Mouse (Mus musculus): Measurements from ENCODE around the gene Pdxdc1. TPM values are rescaled to one million over a fixed set of nuclear protein-coding genes. Genes with fewer than 3 reads are reported as not detected.
"Not testable (repeated sequence)": the region's sequence is repeated elsewhere in the genome, so short reads cannot be mapped to it uniquely, and the experiment has no call there.

The Pdxdc1 gene
- polyA plus RNA-seq, 1 experiment: 36.0 TPM

DNA sequence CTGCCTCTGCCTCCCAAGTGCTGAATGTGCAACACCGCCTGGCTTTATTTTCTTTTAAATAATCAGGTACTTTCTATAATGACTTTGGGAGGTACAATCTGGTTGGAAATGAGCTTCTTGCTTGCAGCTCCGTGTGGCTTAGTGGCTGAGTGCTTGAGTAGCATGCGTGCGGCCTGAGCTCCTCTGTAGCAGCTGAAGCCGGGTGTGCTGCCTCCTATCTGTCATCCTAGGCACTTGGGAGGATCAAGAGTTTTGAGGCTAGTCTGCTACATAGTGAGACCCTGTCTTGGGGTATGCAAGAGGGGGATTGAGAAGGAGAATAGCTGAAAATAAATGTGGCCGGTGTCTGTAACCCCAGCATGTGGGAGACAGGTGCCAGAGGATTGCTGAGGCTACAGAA, 90.8 kb downstream of the Pdxdc1 start:
- Histone ChIP-seq H3ac (ENCODE audit: control insufficient read depth, insufficient read length, low read depth) (no peak overlapping the region), H3K4me3 (ENCODE audit: insufficient read depth, poor library complexity, severe bottlenecking) (no peak overlapping the region), H3K79me3 (ENCODE audit: low read depth) (no peaks in the 10 kb centered on the region), H3K79me2 (ENCODE audit: control insufficient read depth, insufficient read depth) (no peaks in the 10 kb centered on the region), H3K36me3 (ENCODE audit: control insufficient read depth, insufficient read depth) (peaks cover 72% of the 10 kb centered on the region), H3K27me3 (ENCODE audit: control insufficient read depth, insufficient read depth, insufficient read length) (no peaks in the 10 kb centered on the region)
- no peak for TF ChIP-seq USF1 (IDR thresholded peaks at IDR 0.05; ENCODE audit: low read depth)
- no peak for TF ChIP-seq MYOD1 (IDR thresholded peaks at IDR 0.05; ENCODE audit: control insufficient read depth, insufficient read length, low read depth)
- no peak for TF ChIP-seq CEBPB (IDR thresholded peaks at IDR 0.05; ENCODE audit: low read depth)
- no peak for TF ChIP-seq CTCF (IDR thresholded peaks at IDR 0.05; ENCODE audit: control insufficient read depth, insufficient read depth, insufficient read length)
- TF ChIP-seq MAX (IDR thresholded peaks at IDR 0.05): no peak
- TF ChIP-seq FOSL1 (IDR thresholded peaks at IDR 0.05; ENCODE audit: insufficient read depth, low read length, poor library complexity, severe bottlenecking): no peak
- no peak for TF ChIP-seq MYOG (IDR thresholded peaks at IDR 0.05; ENCODE audit: control insufficient read depth, extremely low read depth, insufficient read length)

DNA sequence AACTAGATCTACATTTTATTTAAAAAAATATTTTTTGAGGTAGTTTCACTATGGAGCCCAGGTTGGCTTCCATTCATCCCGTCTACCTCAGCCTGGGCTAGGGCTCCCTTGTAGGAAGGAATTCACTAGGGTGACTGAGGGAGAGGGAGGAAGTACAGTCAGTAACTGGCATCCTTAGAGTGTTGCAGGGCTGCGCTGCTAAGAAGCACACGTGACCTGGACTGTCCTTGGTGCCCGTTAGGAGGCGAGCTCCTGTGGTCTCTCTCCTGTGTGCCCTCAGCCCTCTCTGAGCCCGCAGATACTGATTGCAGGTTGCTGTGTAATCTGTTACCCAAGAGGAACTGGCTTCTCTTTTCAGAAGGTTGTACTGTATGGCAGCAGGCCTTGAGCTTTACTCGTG, 94.5 kb downstream of the Pdxdc1 start:
- H3K27me3 ChIP-seq (ENCODE audit: control insufficient read depth, insufficient read depth, insufficient read length): no peaks in the 10 kb centered on the region
- TF ChIP-seq CTCF (IDR thresholded peaks at IDR 0.05; ENCODE audit: control insufficient read depth, insufficient read depth, insufficient read length) (no peak), MYOG (IDR thresholded peaks at IDR 0.05; ENCODE audit: control insufficient read depth, extremely low read depth, insufficient read length) (no peak), CEBPB (IDR thresholded peaks at IDR 0.05; ENCODE audit: low read depth) (no peak), USF1 (IDR thresholded peaks at IDR 0.05; ENCODE audit: low read depth) (no peak), MYOD1 (IDR thresholded peaks at IDR 0.05; ENCODE audit: control insufficient read depth, insufficient read length, low read depth) (no peak), MAX (IDR thresholded peaks at IDR 0.05) (no peak)
- no peak overlapping the region for H3ac ChIP-seq (ENCODE audit: control insufficient read depth, insufficient read length, low read depth)
- peaks cover 91% of the 10 kb centered on the region for H3K36me3 ChIP-seq (ENCODE audit: control insufficient read depth, insufficient read depth)
- no peak overlapping the region for H3K4me3 ChIP-seq (ENCODE audit: insufficient read depth, poor library complexity, severe bottlenecking)
- peaks cover 4% of the 10 kb centered on the region for H3K79me3 ChIP-seq (ENCODE audit: low read depth)
- H3K79me2 ChIP-seq (ENCODE audit: control insufficient read depth, insufficient read depth): peaks cover 13% of the 10 kb centered on the region

DNA sequence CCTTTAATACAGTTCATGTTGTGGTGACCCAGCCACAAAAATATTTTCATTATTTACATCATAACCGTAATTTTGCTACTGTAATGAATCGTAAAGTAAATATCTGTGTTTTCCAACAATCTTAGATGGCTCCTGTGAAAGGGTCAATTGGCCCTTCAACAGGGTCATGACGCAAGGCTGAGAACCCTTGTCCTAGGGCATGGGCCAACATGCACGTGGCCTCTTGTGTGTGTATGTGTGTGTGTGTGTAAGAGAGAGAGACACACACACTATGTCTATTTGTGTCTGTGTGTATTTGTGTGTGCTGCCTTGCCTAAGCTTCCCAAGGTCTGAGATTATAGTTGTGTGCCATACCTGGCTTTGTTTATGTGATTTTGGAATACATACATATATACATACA, 95.3 kb downstream of the Pdxdc1 start:
- H3K36me3 ChIP-seq (ENCODE audit: control insufficient read depth, insufficient read depth): peaks cover 91% of the 10 kb centered on the region
- H3K79me2 ChIP-seq (ENCODE audit: control insufficient read depth, insufficient read depth): peaks cover 13% of the 10 kb centered on the region
- no peaks in the 10 kb centered on the region for H3K27me3 ChIP-seq (ENCODE audit: control insufficient read depth, insufficient read depth, insufficient read length)
- peaks cover 4% of the 10 kb centered on the region for H3K79me3 ChIP-seq (ENCODE audit: low read depth)
- H3ac ChIP-seq (ENCODE audit: control insufficient read depth, insufficient read length, low read depth): no peak overlapping the region
- H3K4me3 ChIP-seq (ENCODE audit: insufficient read depth, poor library complexity, severe bottlenecking): no peak overlapping the region
- TF ChIP-seq MAX (IDR thresholded peaks at IDR 0.05) (no peak), USF1 (IDR thresholded peaks at IDR 0.05; ENCODE audit: low read depth) (no peak), CTCF (IDR thresholded peaks at IDR 0.05; ENCODE audit: control insufficient read depth, insufficient read depth, insufficient read length) (no peak), MYOG (IDR thresholded peaks at IDR 0.05; ENCODE audit: control insufficient read depth, extremely low read depth, insufficient read length) (no peak), MYOD1 (IDR thresholded peaks at IDR 0.05; ENCODE audit: control insufficient read depth, insufficient read length, low read depth) (no peak)

DNA sequence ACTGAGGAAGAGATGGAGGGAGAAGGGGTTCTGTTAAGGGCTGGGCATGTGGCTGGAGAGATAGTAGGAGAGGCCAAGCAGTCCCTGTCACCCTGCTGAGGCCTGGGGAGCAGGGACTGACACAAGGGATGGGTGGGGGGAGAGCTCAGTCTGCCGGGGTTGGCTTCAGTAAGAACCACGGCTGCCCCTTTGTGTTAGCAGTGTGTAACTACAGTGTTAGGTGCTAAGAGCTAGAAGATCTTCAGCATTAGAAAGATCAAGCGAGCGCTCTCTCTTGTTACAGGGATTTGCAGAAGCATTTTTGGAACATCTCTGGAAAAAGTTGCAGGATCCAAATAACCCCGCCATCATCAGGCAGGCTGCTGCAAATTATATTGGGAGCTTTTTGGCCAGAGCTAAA, 98.3 kb downstream of the Pdxdc1 start:
- H3ac ChIP-seq (ENCODE audit: control insufficient read depth, insufficient read length, low read depth): no peak overlapping the region
- H3K79me3 ChIP-seq (ENCODE audit: low read depth): peaks cover 4% of the 10 kb centered on the region
- TF ChIP-seq CTCF (IDR thresholded peaks at IDR 0.05; ENCODE audit: control insufficient read depth, insufficient read depth, insufficient read length) (no peak), FOSL1 (IDR thresholded peaks at IDR 0.05; ENCODE audit: insufficient read depth, low read length, poor library complexity, severe bottlenecking) (no peak), MYOD1 (IDR thresholded peaks at IDR 0.05; ENCODE audit: control insufficient read depth, insufficient read length, low read depth) (no peak), MAX (IDR thresholded peaks at IDR 0.05) (no peak), MYOG (IDR thresholded peaks at IDR 0.05; ENCODE audit: control insufficient read depth, extremely low read depth, insufficient read length) (no peak)
- no peak overlapping the region for H3K4me3 ChIP-seq (ENCODE audit: insufficient read depth, poor library complexity, severe bottlenecking)
- H3K79me2 ChIP-seq (ENCODE audit: control insufficient read depth, insufficient read depth): peaks cover 13% of the 10 kb centered on the region
- peaks cover 83% of the 10 kb centered on the region for H3K36me3 ChIP-seq (ENCODE audit: control insufficient read depth, insufficient read depth)
- no peaks in the 10 kb centered on the region for H3K27me3 ChIP-seq (ENCODE audit: control insufficient read depth, insufficient read depth, insufficient read length)

DNA sequence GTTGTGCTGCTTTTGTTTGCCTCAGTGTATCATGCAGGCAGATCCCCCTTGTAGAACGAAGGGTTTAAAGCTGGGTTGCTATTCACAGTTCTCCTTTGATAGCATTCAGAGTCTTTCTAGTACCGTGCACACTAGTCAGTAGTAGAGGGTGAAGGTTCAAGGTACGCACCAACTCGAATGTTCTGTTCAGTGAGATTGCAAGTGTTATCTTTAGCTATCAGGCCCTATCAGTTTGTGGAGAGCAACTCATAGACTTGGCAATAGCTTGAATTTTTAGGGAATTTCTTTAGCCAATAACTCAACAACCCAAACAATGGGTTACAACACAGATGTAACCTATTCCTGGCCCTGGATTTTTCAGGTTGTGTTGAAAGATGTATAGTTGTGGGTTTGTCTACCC, 101.7 kb downstream of the Pdxdc1 start:
- TF ChIP-seq CTCF (IDR thresholded peaks at IDR 0.05; ENCODE audit: control insufficient read depth, insufficient read depth, insufficient read length) (no peak), FOSL1 (IDR thresholded peaks at IDR 0.05; ENCODE audit: insufficient read depth, low read length, poor library complexity, severe bottlenecking) (no peak), MAX (IDR thresholded peaks at IDR 0.05) (no peak), MYOG (IDR thresholded peaks at IDR 0.05; ENCODE audit: control insufficient read depth, extremely low read depth, insufficient read length) (no peak), CEBPB (IDR thresholded peaks at IDR 0.05; ENCODE audit: low read depth) (no peak)
- Histone ChIP-seq H3K4me3 (ENCODE audit: insufficient read depth, poor library complexity, severe bottlenecking) (no peak overlapping the region), H3K79me2 (ENCODE audit: control insufficient read depth, insufficient read depth) (peaks cover 13% of the 10 kb centered on the region), H3K36me3 (ENCODE audit: control insufficient read depth, insufficient read depth) (peaks cover 79% of the 10 kb centered on the region), H3K79me3 (ENCODE audit: low read depth) (peaks cover 4% of the 10 kb centered on the region), H3K27me3 (ENCODE audit: control insufficient read depth, insufficient read depth, insufficient read length) (no peaks in the 10 kb centered on the region), H3ac (ENCODE audit: control insufficient read depth, insufficient read length, low read depth) (no peak overlapping the region)

DNA sequence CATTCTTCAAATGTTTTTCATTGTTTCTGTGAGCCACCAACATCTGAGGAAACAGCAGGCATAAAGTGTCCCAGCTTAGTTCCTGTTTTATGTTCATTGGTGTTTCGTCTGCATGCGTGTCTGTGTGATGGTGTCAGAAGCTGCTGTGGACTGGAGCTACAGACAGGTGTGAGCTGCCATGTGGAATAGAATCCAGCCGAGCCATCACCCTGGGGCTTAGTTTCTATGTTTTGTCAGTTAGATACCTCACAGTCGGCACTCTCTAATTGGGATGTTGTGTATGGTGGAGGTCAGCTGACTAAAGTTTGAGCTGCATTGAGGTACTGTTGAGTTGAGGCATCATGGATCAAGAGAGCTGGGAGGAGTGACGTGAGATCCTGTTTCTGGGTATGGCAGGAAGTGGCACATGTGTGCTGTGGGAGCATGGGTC, 106.2 kb downstream of the Pdxdc1 start:
- H3K79me3 ChIP-seq (ENCODE audit: low read depth): no peaks in the 10 kb centered on the region
- no peaks in the 10 kb centered on the region for H3K79me2 ChIP-seq (ENCODE audit: control insufficient read depth, insufficient read depth)
- no peak overlapping the region for H3ac ChIP-seq (ENCODE audit: control insufficient read depth, insufficient read length, low read depth)
- no peaks in the 10 kb centered on the region for H3K27me3 ChIP-seq (ENCODE audit: control insufficient read depth, insufficient read depth, insufficient read length)
- no peak overlapping the region for H3K4me3 ChIP-seq (ENCODE audit: insufficient read depth, poor library complexity, severe bottlenecking)
- no peak for TF ChIP-seq CTCF (IDR thresholded peaks at IDR 0.05; ENCODE audit: control insufficient read depth, insufficient read depth, insufficient read length)
- no peak for TF ChIP-seq MAX (IDR thresholded peaks at IDR 0.05)
- TF ChIP-seq CEBPB (IDR thresholded peaks at IDR 0.05; ENCODE audit: low read depth): no peak
- TF ChIP-seq MYOD1 (IDR thresholded peaks at IDR 0.05; ENCODE audit: control insufficient read depth, insufficient read length, low read depth): no peak
- TF ChIP-seq FOSL1 (IDR thresholded peaks at IDR 0.05; ENCODE audit: insufficient read depth, low read length, poor library complexity, severe bottlenecking): no peak
- TF ChIP-seq USF1 (IDR thresholded peaks at IDR 0.05; ENCODE audit: low read depth): no peak
- no peak for TF ChIP-seq MYOG (IDR thresholded peaks at IDR 0.05; ENCODE audit: control insufficient read depth, extremely low read depth, insufficient read length)
- peaks cover 78% of the 10 kb centered on the region for H3K36me3 ChIP-seq (ENCODE audit: control insufficient read depth, insufficient read depth)

DNA sequence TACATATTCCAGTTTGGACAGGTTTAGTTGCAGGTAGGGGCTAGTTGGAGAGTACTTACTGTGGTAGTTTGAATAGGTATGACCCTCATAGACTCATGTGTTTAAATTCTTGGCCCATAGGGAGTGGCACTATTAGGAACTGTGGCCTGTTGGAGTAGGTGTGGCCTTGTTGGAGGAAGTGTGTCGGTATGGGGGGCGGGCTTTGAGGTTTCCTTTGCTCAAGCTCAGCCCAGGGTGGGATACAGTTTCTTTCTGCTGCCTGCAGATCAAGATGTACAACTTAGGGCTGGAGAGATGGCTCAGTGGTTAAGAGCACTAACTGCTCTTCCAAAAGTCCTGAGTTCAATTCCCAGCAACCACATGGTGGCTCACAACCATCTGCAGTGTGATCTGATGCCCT, 109.5 kb downstream of the Pdxdc1 start:
- H3K79me3 ChIP-seq (ENCODE audit: low read depth); H3K79me2 ChIP-seq (ENCODE audit: control insufficient read depth, insufficient read depth); H3K27me3 ChIP-seq (ENCODE audit: control insufficient read depth, insufficient read depth, insufficient read length); H3K4me3 ChIP-seq (ENCODE audit: insufficient read depth, poor library complexity, severe bottlenecking); H3ac ChIP-seq (ENCODE audit: control insufficient read depth, insufficient read length, low read depth): not testable (repeated sequence)
- H3K36me3 ChIP-seq (ENCODE audit: control insufficient read depth, insufficient read depth): peaks cover 87% of the 10 kb centered on the region
